26 mouse cellular contexts compared by ENCODE assay signal in genomic region chr10:61844475-61844874, GRCm38 (mm10).
A peak's percentile ranks its signal among the peaks of the same experiment; 100 is the strongest.
DNase-seq lines count a peak whose midpoint lies in the region; ATAC-seq and TF ChIP-seq lines count a peak whose summit lies in the region.
"Had no signal": no experiment of that assay in that cellular context is flagged by ENCODE, and none has a peak within 500 bp of the region (broad histone marks: within the 10 kb centered on the region; RNA-seq: fewer than 3 reads in every experiment).

No protein-coding gene starts in this region.

- H3K9me3 ChIP-seq in kidney, postnatal 0 days (replicated peaks; ENCODE audit: low read length): no peaks in the 10 kb centered on the region
- H3K9me3 ChIP-seq in lung, postnatal 0 days (ENCODE audit: low read length): no peaks in the 10 kb centered on the region
- H3K9me3 ChIP-seq in stomach, postnatal 0 days (ENCODE audit: control insufficient read depth, low read length): no peaks in the 10 kb centered on the region
- H3K9me3 ChIP-seq in neural tube, embryonic 15.5 days (replicated peaks): no peaks in the 10 kb centered on the region
- H3K9me3 ChIP-seq: embryonic facial prominence, embryonic 12.5 days; forebrain, embryonic 15.5 days; heart, embryonic 15.5 days; liver, embryonic 15.5 days; midbrain, embryonic 15.5 days had no signal

- H3K27me3 ChIP-seq in kidney, postnatal 0 days (ENCODE audit: insufficient read depth, low read length): no peaks in the 10 kb centered on the region
- no peaks in the 10 kb centered on the region for H3K27me3 ChIP-seq in lung, postnatal 0 days (replicated peaks; ENCODE audit: insufficient read depth, low read length)
- H3K27me3 ChIP-seq in stomach, postnatal 0 days (ENCODE audit: control insufficient read depth, insufficient read depth, low read length): no peaks in the 10 kb centered on the region
- no peaks in the 10 kb centered on the region for H3K27me3 ChIP-seq in neural tube, embryonic 15.5 days (replicated peaks)
- H3K27me3 ChIP-seq: embryonic facial prominence, embryonic 12.5 days; forebrain, embryonic 15.5 days; heart, embryonic 15.5 days; liver, embryonic 15.5 days; midbrain, embryonic 15.5 days had no signal

- 74% methylated on average over 7 of the region's 7 CpGs for WGBS in kidney, postnatal 0 days
- WGBS in lung, postnatal 0 days: 66% methylated on average over 7 of the region's 7 CpGs
- 68% methylated on average over 7 of the region's 7 CpGs for WGBS in stomach, postnatal 0 days
- WGBS in neural tube, embryonic 15.5 days: 76% methylated on average over 7 of the region's 7 CpGs

- no peaks in the 10 kb centered on the region for H3K36me3 ChIP-seq in kidney, postnatal 0 days (ENCODE audit: insufficient read depth, low read length)
- H3K36me3 ChIP-seq in lung, postnatal 0 days (ENCODE audit: insufficient read depth, low read length): no peaks in the 10 kb centered on the region
- H3K36me3 ChIP-seq in stomach, postnatal 0 days (ENCODE audit: control insufficient read depth, insufficient read depth, low read length): no peaks in the 10 kb centered on the region
- H3K36me3 ChIP-seq in neural tube, embryonic 15.5 days: no peaks in the 10 kb centered on the region
- H3K36me3 ChIP-seq: embryonic facial prominence, embryonic 12.5 days; forebrain, embryonic 15.5 days; heart, embryonic 15.5 days; liver, embryonic 15.5 days; midbrain, embryonic 15.5 days had no signal

- no peak overlapping the region for H3K9ac ChIP-seq in kidney, postnatal 0 days (ENCODE audit: low read depth, low read length)
- no peak overlapping the region for H3K9ac ChIP-seq in lung, postnatal 0 days (replicated peaks; ENCODE audit: low read depth)
- H3K9ac ChIP-seq in stomach, postnatal 0 days (ENCODE audit: low read length): no peak overlapping the region
- H3K9ac ChIP-seq in neural tube, embryonic 15.5 days (replicated peaks): no peak overlapping the region
- H3K9ac ChIP-seq: embryonic facial prominence, embryonic 12.5 days; forebrain, embryonic 15.5 days; heart, embryonic 15.5 days; liver, embryonic 15.5 days; midbrain, embryonic 15.5 days had no signal

- H3K4me3 ChIP-seq in kidney, postnatal 0 days (replicated peaks; ENCODE audit: low read depth, low read length): no peak overlapping the region
- no peak overlapping the region for H3K4me3 ChIP-seq in lung, postnatal 0 days (ENCODE audit: low read depth, low read length)
- H3K4me3 ChIP-seq in stomach, postnatal 0 days (ENCODE audit: low read depth, low read length): no peak overlapping the region
- no peak overlapping the region for H3K4me3 ChIP-seq in neural tube, embryonic 15.5 days (replicated peaks)
- H3K4me3 ChIP-seq: embryonic facial prominence, embryonic 12.5 days; forebrain, embryonic 15.5 days; heart, embryonic 15.5 days; liver, embryonic 15.5 days; midbrain, embryonic 15.5 days had no signal

- peak; percentile 41; the same call in 1 of the 2 replicates for TF ChIP-seq CTCF in kidney, postnatal 0 days (IDR thresholded peaks at IDR 0.05; ENCODE audit: low read depth)
- peak; percentile 38 for TF ChIP-seq CTCF in lung, postnatal 0 days (IDR thresholded peaks at IDR 0.05)
- peak; percentile 54 for TF ChIP-seq CTCF in stomach, postnatal 0 days (IDR thresholded peaks at IDR 0.05; ENCODE audit: low read depth)

- no peak for DNase-seq in kidney, postnatal 0 days (ENCODE audit: low spot score)
- no peak for DNase-seq in kidney, postnatal 10 days
- no peak for DNase-seq in lung, postnatal 0 days (ENCODE audit: low spot score)
- no peak for DNase-seq in lung, postnatal 36 days
- peak; percentile 55 for DNase-seq in R1 (ENCODE audit: low read depth, low spot score)
- no peak for DNase-seq in stomach, postnatal 0 days (ENCODE audit: low spot score)
- DNase-seq: adrenal gland, adult 2 months; adrenal gland, postnatal 36 days; cerebellum, adult 9-10 months; cerebellum, postnatal 36 days; embryo, embryonic 11 days; gastrocnemius, postnatal 10 days; kidney, adult 11 months; kidney, postnatal 36 days; layer of hippocampus, postnatal 36 days; liver; right cerebral cortex, postnatal 4 days; thymus, adult 2 months; thymus, postnatal 36 days had no signal

- ATAC-seq in kidney, postnatal 0 days (replicated peaks; ENCODE audit: low FRiP score, low read depth): no peak
- no peak for ATAC-seq in lung, postnatal 0 days
- ATAC-seq in stomach, postnatal 0 days (ENCODE audit: low FRiP score, low TSS enrichment): no peak
- ATAC-seq in neural tube, embryonic 15.5 days (ENCODE audit: low FRiP score): no peak
- ATAC-seq: activated CD4-positive, CD25-positive, alpha-beta regulatory T cell, adult 4 months; forebrain, embryonic 15.5 days; midbrain, embryonic 15.5 days had no signal

- no peak overlapping the region for H3K4me2 ChIP-seq in kidney, postnatal 0 days (ENCODE audit: low read length)
- no peak overlapping the region for H3K4me2 ChIP-seq in lung, postnatal 0 days (replicated peaks; ENCODE audit: low read depth, low read length)
- H3K4me2 ChIP-seq in stomach, postnatal 0 days (replicated peaks; ENCODE audit: low read depth): no peak overlapping the region
- no peak overlapping the region for H3K4me2 ChIP-seq in neural tube, embryonic 15.5 days
- H3K4me2 ChIP-seq: embryonic facial prominence, embryonic 12.5 days; forebrain, embryonic 15.5 days; heart, embryonic 15.5 days; liver, embryonic 15.5 days; midbrain, embryonic 15.5 days had no signal

- H3K27ac ChIP-seq in kidney, postnatal 0 days: no peak overlapping the region
- H3K27ac ChIP-seq in lung, postnatal 0 days (ENCODE audit: low read length): no peak overlapping the region
- H3K27ac ChIP-seq in stomach, postnatal 0 days (replicated peaks): no peak overlapping the region
- H3K27ac ChIP-seq in neural tube, embryonic 15.5 days (replicated peaks): no peak overlapping the region
- H3K27ac ChIP-seq: embryonic facial prominence, embryonic 12.5 days; forebrain, embryonic 15.5 days; heart, embryonic 15.5 days; liver, embryonic 15.5 days; midbrain, embryonic 15.5 days had no signal

- TF ChIP-seq EP300 in lung, postnatal 0 days (IDR thresholded peaks at IDR 0.05): no peak
- TF ChIP-seq EP300 in stomach, postnatal 0 days (optimal IDR thresholded peaks at IDR 0.05): no peak

- no peaks in the 10 kb centered on the region for H3K4me1 ChIP-seq in kidney, postnatal 0 days (replicated peaks; ENCODE audit: insufficient read depth, low read length)
- H3K4me1 ChIP-seq in lung, postnatal 0 days (ENCODE audit: insufficient read depth, low read depth, low read length): no peaks in the 10 kb centered on the region
- no peaks in the 10 kb centered on the region for H3K4me1 ChIP-seq in stomach, postnatal 0 days (replicated peaks; ENCODE audit: control insufficient read depth, insufficient read depth)
- peaks cover 1% of the 10 kb centered on the region; the same call in 1 of the 2 replicates for H3K4me1 ChIP-seq in neural tube, embryonic 15.5 days
- H3K4me1 ChIP-seq: forebrain, embryonic 15.5 days; liver, embryonic 15.5 days; midbrain, embryonic 15.5 days had no signal
